Mouse (Mus musculus): ENCODE measurements around the gene Olfr643.
"Not testable (repeated sequence)": the region's sequence is repeated elsewhere in the genome, so short reads cannot be mapped to it uniquely, and the experiment has no call there.

The Olfr643 gene

DNA sequence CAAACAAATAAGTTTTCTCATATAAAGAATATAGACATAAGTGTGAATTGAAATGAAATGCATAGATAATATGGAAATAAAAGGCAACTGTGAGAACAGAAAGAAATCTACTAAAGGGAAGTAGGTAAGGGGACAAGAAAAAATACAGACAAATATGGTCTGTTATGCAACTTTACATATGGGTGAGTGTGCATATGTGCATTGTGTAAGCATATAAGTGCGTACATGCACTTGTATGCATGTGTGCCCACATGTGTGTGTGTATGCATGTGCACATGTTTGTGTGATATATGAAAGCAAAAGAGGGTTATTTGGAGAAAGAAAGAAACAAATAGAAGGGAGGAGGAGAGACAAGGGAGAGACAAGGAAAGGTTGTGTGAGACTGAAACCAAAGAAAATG lies 118.3 kb downstream of the Olfr643 start:
- DNase-seq (ENCODE audit: low spot score in 2 of 2), result no peak

DNA sequence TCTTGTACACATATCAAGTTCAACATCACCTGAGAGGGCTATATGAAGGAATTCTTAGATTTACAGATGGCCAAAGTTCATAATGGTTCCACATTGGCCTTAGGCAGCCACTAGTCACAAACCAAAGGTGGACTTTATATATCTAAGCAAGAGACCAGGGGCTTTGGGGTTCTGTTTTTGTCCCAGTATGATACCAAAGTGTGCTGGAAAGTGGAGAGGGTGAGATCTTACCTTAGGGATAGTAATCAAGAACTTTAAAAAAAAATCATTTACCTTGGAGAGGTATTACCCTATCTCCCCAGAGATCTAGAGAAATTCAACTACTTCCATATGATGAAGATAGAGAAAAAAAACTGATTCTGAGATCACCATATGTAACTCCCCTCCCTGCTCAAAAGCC lies 120.0 kb downstream of the Olfr643 start, which contains the start of gene Olfr639:
TSS of gene Olfr639 (minus strand) at position 101 of the 400 bp plus-strand sequence.
- no peak for DNase-seq (ENCODE audit: low spot score in 2 of 2)

DNA sequence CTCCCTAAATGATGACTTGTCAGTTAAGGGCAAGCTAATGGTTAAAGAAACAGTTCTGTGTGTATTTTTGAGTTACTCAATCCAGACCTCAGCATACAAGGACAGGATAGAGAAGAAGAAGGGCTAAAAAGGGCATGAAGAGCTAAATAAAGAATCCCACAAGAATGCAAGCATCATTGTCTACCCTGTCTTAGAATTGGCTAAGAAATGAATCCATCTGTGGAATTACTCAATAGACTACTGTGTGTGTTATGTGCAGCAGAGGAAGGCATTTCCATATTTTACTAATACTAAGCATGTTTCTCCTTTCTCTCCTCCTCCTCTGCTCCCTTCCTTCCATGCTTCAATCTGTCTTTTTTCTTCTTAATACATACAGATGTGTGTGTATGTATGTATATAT lies 138.1 kb downstream of the Olfr643 start:
- DNase-seq (ENCODE audit: low spot score in 2 of 2), result no peak

DNA sequence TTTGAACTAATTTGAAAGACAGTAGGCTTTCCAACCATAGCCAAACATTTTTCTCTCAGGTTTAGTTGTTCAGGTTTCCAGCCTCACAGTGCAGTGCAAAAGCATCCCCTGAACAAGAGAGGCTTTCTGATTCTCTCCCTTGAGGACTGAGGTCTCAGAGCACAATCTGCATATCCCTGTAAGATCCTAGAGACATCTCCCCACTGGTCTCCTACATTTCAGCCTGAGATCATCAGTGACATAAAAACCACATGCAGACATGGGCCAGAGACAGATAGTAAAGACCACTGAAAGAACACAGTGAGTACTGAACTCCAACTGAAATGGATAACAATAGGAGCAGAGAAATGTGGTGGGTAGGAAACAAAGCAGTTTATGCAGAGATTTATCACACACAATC lies 138.8 kb downstream of the Olfr643 start, which contains the start of gene Olfr638:
TSS of gene Olfr638 (plus strand) at position 301 of the 400 bp plus-strand sequence.
- no peak for DNase-seq (ENCODE audit: low spot score in 2 of 2)

DNA sequence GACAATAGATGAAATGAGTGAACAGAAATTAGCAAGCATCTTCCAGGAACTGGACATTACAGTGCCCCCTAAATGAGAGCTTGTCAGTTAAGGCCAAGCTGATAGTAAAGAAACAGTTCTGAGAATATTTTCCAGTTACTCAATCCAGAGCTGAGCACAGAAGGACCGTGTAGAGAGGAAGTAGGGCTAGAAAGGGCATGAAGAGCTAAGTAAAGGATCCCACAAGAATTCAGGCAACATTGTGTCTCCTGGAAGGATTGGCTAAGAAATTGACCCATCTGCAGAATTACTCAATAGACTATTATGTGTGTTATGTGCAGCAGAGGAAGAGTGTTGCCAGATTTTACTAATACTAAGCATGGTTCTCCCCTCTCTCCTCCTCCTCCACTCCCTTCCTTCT lies 165.4 kb downstream of the Olfr643 start:
- no peak for DNase-seq (ENCODE audit: low spot score in 2 of 2)

DNA sequence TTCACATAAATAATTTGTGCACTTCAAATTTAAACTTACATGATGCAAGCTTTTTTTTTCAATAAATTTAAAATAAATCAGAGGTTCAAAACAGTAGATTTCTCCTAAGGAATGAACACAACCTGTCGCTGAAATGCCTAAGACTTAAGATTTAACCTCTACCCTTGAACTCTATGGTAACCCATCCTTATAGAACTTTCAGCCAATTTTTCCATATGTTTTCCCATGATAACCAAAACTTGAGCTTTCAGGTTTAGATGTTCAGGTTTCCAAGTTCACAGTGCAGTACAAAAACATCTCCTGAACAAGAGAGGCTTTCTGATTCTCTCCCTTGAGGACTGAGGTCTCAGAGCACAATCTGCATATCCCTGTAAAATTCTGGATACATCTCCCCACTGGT lies 166.4 kb downstream of the Olfr643 start, which contains the start of gene Olfr635:
TSS of gene Olfr635 (plus strand) at position 301 of the 400 bp plus-strand sequence.
- DNase-seq (ENCODE audit: low spot score in 2 of 2), result no peak

DNA sequence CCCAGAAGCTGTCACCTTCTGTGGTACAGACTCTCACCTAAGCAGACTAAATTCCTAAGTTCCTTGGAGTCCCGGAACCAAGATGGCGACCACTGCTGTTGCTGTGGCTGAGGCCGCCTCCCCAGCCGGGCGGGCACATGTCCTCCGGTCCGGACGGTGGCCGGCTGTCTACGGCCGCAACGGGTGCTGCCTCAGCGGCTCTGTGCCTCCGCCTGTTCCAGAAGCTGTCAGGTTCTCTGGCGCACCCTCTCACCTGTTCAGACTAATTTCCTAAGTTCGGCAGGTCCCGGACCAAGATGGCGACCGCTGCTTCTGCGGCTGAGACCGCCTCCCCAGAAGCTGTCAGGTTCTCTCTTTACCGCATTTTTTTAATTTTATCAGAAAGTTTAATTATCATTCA lies 170.3 kb downstream of the Olfr643 start:
- not testable (repeated sequence) for DNase-seq (ENCODE audit: low spot score in 2 of 2)

All from spleen, postnatal 10 days (tissue).